In the genomic region with DNA sequence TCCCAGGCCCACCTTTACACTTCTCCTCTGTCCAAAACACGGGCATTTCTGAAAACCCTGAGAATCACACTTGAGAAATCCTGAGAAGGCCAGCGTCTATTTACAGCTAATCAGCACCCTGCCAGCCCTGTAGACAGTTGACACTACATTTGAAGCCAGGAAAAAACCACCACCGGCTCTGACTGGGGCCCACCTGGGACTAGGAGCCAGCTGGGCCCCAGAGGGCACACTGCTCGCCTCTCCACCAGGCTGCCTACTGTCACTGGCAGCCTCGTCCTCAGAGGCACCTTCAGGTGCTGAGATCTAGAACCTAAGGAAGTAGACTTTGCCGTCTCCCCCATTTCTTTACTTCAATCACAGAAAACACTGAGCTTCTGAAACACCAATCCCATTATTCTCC, we compare ENCODE assay signal across 28 mouse cellular contexts. TPM values are rescaled to one million over a fixed set of nuclear protein-coding genes. Genes with fewer than 3 reads are reported as not detected.
DNase-seq lines count a peak whose midpoint lies in the region; ATAC-seq and TF ChIP-seq lines count a peak whose summit lies in the region.
"Had no signal": no experiment of that assay in that cellular context is flagged by ENCODE, and none has a peak within 500 bp of the region (broad histone marks: within the 10 kb centered on the region; RNA-seq: fewer than 3 reads in every experiment).

No protein-coding gene starts in this region.

- H3K9ac ChIP-seq in heart, postnatal 0 days (replicated peaks; ENCODE audit: low read depth, low read length): no peak overlapping the region
- H3K9ac ChIP-seq: hindbrain, embryonic 12.5 days; kidney, embryonic 15.5 days; limb, embryonic 13.5 days; liver, embryonic 13.5 days; midbrain, embryonic 12.5 days had no signal

- no peak for TF ChIP-seq EP300 in heart, postnatal 0 days (IDR thresholded peaks at IDR 0.05; ENCODE audit: low read depth)

- WGBS in heart, embryonic 10.5 days: 32% methylated on average over 6 of the region's 6 CpGs
- WGBS in heart, postnatal 0 days: 32% methylated on average over 6 of the region's 6 CpGs

- intact Hi-C loops in heart, postnatal 25 days (cut with DNase I): no loop called here

- no peak for DNase-seq in heart, embryonic 10.5 days (ENCODE audit: low spot score)
- no peak for DNase-seq in heart, postnatal 25 days (ENCODE audit: low spot score)
- DNase-seq in heart, postnatal 0 days (ENCODE audit: low spot score): no peak
- DNase-seq in heart, adult 18-20 months: no peak
- peak; percentile 79 for DNase-seq in thymus, postnatal 14 days
- no peak for DNase-seq in ovary, postnatal 10 days (ENCODE audit: low spot score)
- DNase-seq in c-Kit-positive CD71-positive TER-119-positive erythroid progenitor cells, embryonic 14.5 days (ENCODE audit: low spot score): no peak
- DNase-seq: adrenal gland, adult 2 months; B cell, adult 2 months; cerebellum, adult 18-20 months; cerebellum, postnatal 14 days; kidney, adult 11 months; kidney, postnatal 4 days; liver, embryonic 13.5 days; lung, adult 2 months; lung, postnatal 14 days had no signal

- no peak for TF ChIP-seq CTCF in heart, postnatal 0 days (IDR thresholded peaks at IDR 0.05; ENCODE audit: low read depth)

- H3K27ac ChIP-seq in heart, embryonic 10.5 days: peak overlapping the region; percentile 74; the same call in 1 of the 2 replicates
- H3K27ac ChIP-seq in heart, postnatal 0 days (ENCODE audit: low read depth): peak overlapping the region; percentile 71
- H3K27ac ChIP-seq: hindbrain, embryonic 12.5 days; kidney, embryonic 15.5 days; limb, embryonic 13.5 days; liver, embryonic 13.5 days; midbrain, embryonic 12.5 days; stomach, postnatal 0 days had no signal

- no peaks in the 10 kb centered on the region for H3K36me3 ChIP-seq in heart, embryonic 10.5 days
- H3K36me3 ChIP-seq in heart, postnatal 0 days (replicated peaks; ENCODE audit: control insufficient read depth, insufficient read depth, low read length): no peaks in the 10 kb centered on the region
- H3K36me3 ChIP-seq: hindbrain, embryonic 12.5 days; kidney, embryonic 15.5 days; limb, embryonic 13.5 days; liver, embryonic 13.5 days; midbrain, embryonic 12.5 days had no signal

- no peak overlapping the region for H3K4me2 ChIP-seq in heart, postnatal 0 days (ENCODE audit: low read depth, low read length)
- H3K4me2 ChIP-seq: hindbrain, embryonic 12.5 days; kidney, embryonic 15.5 days; limb, embryonic 13.5 days; liver, embryonic 13.5 days; midbrain, embryonic 12.5 days had no signal

- H3K27me3 ChIP-seq in heart, embryonic 10.5 days (ENCODE audit: insufficient read depth, poor library complexity, severe bottlenecking): no peaks in the 10 kb centered on the region
- no peaks in the 10 kb centered on the region for H3K27me3 ChIP-seq in heart, postnatal 0 days (ENCODE audit: control insufficient read depth, insufficient read depth, low read length)
- H3K27me3 ChIP-seq: hindbrain, embryonic 12.5 days; kidney, embryonic 15.5 days; limb, embryonic 13.5 days; liver, embryonic 13.5 days; midbrain, embryonic 12.5 days had no signal

- H3K9me3 ChIP-seq in heart, embryonic 10.5 days: no peaks in the 10 kb centered on the region
- no peaks in the 10 kb centered on the region for H3K9me3 ChIP-seq in heart, postnatal 0 days (replicated peaks; ENCODE audit: control insufficient read depth, low read length)
- H3K9me3 ChIP-seq: hindbrain, embryonic 12.5 days; kidney, embryonic 15.5 days; limb, embryonic 13.5 days; liver, embryonic 13.5 days; midbrain, embryonic 12.5 days had no signal

- no peak overlapping the region for H3K4me3 ChIP-seq in heart, embryonic 10.5 days
- no peak overlapping the region for H3K4me3 ChIP-seq in heart, postnatal 0 days (ENCODE audit: low read depth, low read length)
- H3K4me3 ChIP-seq: hindbrain, embryonic 12.5 days; kidney, embryonic 15.5 days; limb, embryonic 13.5 days; liver, embryonic 13.5 days; midbrain, embryonic 12.5 days had no signal

- no peak for ATAC-seq in heart, postnatal 0 days (ENCODE audit: insufficient read depth, low read depth)
- ATAC-seq: forebrain, embryonic 14.5 days had no signal

- peaks cover 67% of the 10 kb centered on the region for H3K4me1 ChIP-seq in heart, embryonic 10.5 days
- H3K4me1 ChIP-seq in heart, postnatal 0 days (ENCODE audit: control insufficient read depth, insufficient read depth): peaks cover 22% of the 10 kb centered on the region
- H3K4me1 ChIP-seq: midbrain, embryonic 12.5 days had no signal

RNA-seq across cellular contexts. Expression of a gene that starts 14.6 kb away (rescaled TPM):
- polyA plus RNA-seq in heart, embryonic 10.5 days (2016; fragmentation: Nextera tagmentation; extraction: Ambion mirVana): 14.3 and 17.5 TPM in 2 replicates
- 10 to 100 TPM; 20.1 to 21.1 TPM for total RNA-seq in heart, postnatal 25 days (2021)
- total RNA-seq in heart, postnatal 0 days (2014; rRNA removed; ENCODE audit: low replicate concordance): 18.2 and 21.6 TPM in 2 replicates
- 10.1 and 12.1 TPM in 2 replicates for polyA plus RNA-seq in heart, postnatal 0 days (2015; fragmentation: Nextera tagmentation; extraction: Ambion mirVana)
- total RNA-seq in heart, adult 18-20 months (2021): 10 to 100 TPM; 13.4 to 14.8 TPM

RNA-seq across cellular contexts. Expression of a gene that starts 37.0 kb away (rescaled TPM):
- 295 and 308 TPM in 2 replicates for polyA plus RNA-seq in heart, embryonic 10.5 days (2016; fragmentation: Nextera tagmentation; extraction: Ambion mirVana)
- total RNA-seq in heart, postnatal 25 days (2021): 100 to 1,000 TPM; 207 to 215 TPM
- total RNA-seq in heart, postnatal 0 days (2014; rRNA removed; ENCODE audit: low replicate concordance): 190 and 225 TPM in 2 replicates
- polyA plus RNA-seq in heart, postnatal 0 days (2015; fragmentation: Nextera tagmentation; extraction: Ambion mirVana): 188 and 200 TPM in 2 replicates
- total RNA-seq in heart, adult 18-20 months (2021): 100 to 1,000 TPM; 225 to 256 TPM

RNA-seq across cellular contexts. Expression of a gene that starts 60.0 kb away (rescaled TPM):
- 0.19 and 0.37 TPM in 2 replicates for polyA plus RNA-seq in heart, embryonic 10.5 days (2016; fragmentation: Nextera tagmentation; extraction: Ambion mirVana)
- not detected for total RNA-seq in heart, postnatal 25 days (2021)
- total RNA-seq in heart, postnatal 0 days (2014; rRNA removed; ENCODE audit: low replicate concordance): not detected in 2 replicates
- polyA plus RNA-seq in heart, postnatal 0 days (2015; fragmentation: Nextera tagmentation; extraction: Ambion mirVana): 0.07 and 0.22 TPM in 2 replicates
- total RNA-seq in heart, adult 18-20 months (2021): not detected
- total RNA-seq: gastrocnemius, adult 8-10 months; granulocyte monocyte progenitor cell, adult 5-6 weeks; megakaryocyte progenitor cell, adult 5-6 weeks; MEL; neutrophil, adult 5-6 weeks had no signal
- polyA plus RNA-seq: liver, embryonic 13.5 days; lung, adult 2 months; small intestine, adult 2 months; stomach, postnatal 0 days had no signal
